Mouse (Mus musculus) hematopoietic stem cell, adult 5-6 weeks (primary cell): ENCODE data around the gene Mpz. TPM values are rescaled to one million over a fixed set of nuclear protein-coding genes. Genes with fewer than 3 reads are reported as not detected.

Source experiments
- ATAC-seq, 2 experiments: fragments of 125-278 bp in 1 of 2; replicated peaks in 1 of 2; 2 replicates each; pipeline ENCODE4 v1.8.0; 2016 to 2017; ENCODE audit warnings: inconsistent platforms in 2 of 2, mild to moderate bottlenecking in 2 of 2, moderate number of reproducible peaks in 2 of 2, low read depth in 1 of 2, moderate TSS enrichment in 1 of 2; ENCODE audit not compliant: low FRiP score in 2 of 2, poor library complexity in 2 of 2, severe bottlenecking in 2 of 2, insufficient read depth in 1 of 2, low TSS enrichment in 1 of 2
- total RNA-seq: library from RNA; stranded (forward); fragments of 172-1452, 232-1000 nt; gene quantifications from 2 replicates; pipeline ENCODE4 v1.2.3, GENCODE M21; 2017

Gene Mpz
- total RNA-seq: not detected in 2 replicates

DNA sequence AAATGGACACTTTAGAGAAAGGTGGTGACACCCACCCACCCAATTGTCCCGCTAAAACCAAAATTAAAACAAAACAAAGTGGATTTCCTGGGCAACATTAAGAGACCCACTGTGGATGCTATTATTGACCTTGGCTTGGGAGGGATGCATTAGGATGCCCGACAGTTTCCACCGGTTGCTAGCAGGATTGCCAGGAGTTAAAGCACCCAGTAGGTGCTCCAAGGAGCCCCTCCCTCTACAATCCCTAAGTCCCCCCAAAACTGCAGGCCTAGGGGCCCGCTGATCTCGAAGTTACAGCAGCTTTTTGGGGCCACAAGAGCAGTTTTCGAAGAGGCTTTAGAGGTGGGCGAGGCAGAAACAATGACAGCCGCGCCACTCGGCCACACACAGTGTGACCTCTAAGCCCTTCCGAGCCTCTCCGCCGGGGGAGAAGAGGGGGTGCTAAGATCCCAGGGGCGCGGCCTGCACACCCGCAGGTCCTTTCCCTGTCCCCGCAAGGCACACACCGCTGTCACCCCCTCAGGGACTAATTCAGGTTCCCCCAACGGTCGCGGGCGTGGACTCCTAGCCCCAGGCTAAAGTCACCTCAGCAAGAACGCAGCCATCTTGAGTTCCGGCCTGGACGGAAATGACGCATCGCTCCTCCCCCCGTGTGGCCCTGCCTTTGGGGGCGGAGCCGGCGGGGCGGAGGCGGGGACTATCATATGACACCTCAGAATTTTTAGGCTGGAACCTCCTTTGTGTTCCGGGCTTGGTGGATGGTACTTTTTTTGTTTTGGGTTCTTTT lies at the start of gene Mpz, which contains the start of gene Sdhc:
TSS of gene Mpz (plus strand) at position 738 of the 787 bp plus-strand sequence.
TSS of gene Sdhc (minus strand) at position 630 of the 787 bp plus-strand sequence.
- peak; percentile 98 to 99 for ATAC-seq

DNA sequence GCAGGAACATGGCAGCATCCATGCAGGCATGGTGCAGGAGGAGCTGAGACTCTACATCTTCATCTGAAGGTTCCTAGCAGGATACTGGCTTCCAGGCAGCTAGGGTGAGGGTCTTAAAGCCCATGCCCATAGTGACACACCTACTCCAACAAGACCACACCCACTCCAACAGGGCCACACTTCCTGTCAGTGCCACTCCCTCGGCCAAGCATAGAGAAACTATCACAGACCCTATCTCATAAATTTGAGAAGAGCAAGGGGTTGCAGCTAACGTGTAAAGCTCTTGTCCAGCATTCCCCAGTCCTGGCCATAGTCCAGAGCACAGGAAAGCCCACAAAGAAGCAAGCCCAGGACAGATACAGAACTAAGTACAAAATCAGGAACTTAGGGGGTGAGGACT lies 49.5 kb upstream of the Mpz start:
- no peak for ATAC-seq

- peak; percentile 55 to 71 for ATAC-seq
Observed at GRCm38 (mm10) chr1:171101733-171102546, 48.6 kb upstream of the Mpz start.

- peak; percentile 46 to 73 for ATAC-seq
Observed at GRCm38 (mm10) chr1:171102547-171103177, 47.8 kb upstream of the Mpz start.

GRCm38 (mm10) chr1:171103179-171103840 lies 47.2 kb upstream of the Mpz start:
- peak; percentile 32 to 50; a peak in 2 of 4 replicates for ATAC-seq

DNA sequence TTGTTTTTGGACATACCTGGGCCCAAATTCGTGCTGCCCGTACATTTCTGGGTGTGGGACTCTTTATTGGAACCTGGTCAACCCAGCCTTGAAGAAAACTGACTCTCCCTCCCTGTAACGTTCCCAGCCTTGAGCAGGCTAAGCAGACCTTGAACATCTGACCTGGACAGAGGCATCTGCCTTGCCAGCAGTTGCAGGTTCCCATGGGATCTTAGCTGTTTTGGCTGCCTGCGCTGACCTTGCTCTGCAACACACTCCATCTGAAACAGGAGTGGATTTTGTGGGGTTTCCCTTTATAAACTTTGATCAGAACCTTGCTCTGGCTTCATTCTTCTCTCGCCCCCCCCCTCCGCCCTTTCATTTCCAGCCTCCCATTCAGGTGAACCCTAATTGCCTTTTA lies 45.3 kb upstream of the Mpz start:
- ATAC-seq: no peak

DNA sequence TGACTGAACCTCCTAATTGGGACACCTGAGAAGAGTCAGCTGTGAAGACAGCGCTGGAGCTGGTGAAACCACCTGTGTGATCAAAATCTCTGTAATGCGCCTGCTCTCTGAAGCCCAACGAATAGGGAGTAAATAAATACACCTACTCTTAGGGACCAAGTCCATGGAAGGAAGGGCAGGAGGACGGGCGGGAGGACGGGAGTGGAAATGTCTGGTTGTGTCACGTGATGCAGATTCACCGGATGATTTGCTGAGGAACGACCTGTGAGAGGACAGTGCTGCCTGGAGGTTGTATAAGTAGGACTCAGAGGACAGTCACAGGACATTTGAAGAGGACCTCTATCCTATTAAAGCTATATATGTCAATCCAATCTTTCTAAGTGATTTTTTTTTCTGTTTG lies 40.9 kb upstream of the Mpz start:
- no peak for ATAC-seq

GRCm38 (mm10) chr1:171110659-171111019 lies 39.9 kb upstream of the Mpz start:
- ATAC-seq: no peak; a peak in 1 of 4 replicates

- ATAC-seq: peak; percentile 77 to 81
Observed at GRCm38 (mm10) chr1:171111020-171111780, 39.3 kb upstream of the Mpz start.

GRCm38 (mm10) chr1:171111781-171112575 lies 38.5 kb upstream of the Mpz start:
- peak; percentile 17 to 18; a peak in 2 of 4 replicates for ATAC-seq

GRCm38 (mm10) chr1:171112986-171113385 lies 37.5 kb upstream of the Mpz start:
- no peak for ATAC-seq

DNA sequence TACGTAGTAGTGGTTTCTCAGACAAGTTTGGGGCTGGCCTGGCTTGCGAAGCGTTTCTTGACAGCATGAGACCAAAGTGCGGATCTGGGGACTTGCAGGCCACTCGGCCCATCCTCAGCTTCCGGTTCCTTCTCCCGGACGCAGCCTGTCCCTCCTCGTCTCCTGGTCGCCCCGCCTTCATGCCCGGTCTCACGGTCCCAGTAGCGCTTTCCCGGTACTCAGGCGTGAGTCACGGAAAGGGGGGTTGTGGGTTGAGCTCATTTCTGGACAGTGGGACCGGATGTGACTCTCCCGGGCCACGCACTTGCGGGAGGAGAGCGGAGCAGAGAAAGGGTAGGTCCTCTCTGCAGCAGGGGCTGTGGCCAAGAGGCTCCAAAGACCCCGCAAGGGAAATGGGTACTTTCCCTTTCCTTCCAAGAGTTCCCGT lies 36.6 kb upstream of the Mpz start, which contains the start of gene Cfap126:
TSS of gene Cfap126 (plus strand) at position 46 of the 427 bp plus-strand sequence.
- ATAC-seq: peak; percentile 50 to 57

- no peak for ATAC-seq
Observed at GRCm38 (mm10) chr1:171116280-171116679, 34.2 kb upstream of the Mpz start.

GRCm38 (mm10) chr1:171118269-171118684 lies 32.2 kb upstream of the Mpz start:
- ATAC-seq: peak; percentile 31 to 48; a peak in 1 of 4 replicates

GRCm38 (mm10) chr1:171118996-171119395 lies 31.5 kb upstream of the Mpz start:
- no peak for ATAC-seq

DNA sequence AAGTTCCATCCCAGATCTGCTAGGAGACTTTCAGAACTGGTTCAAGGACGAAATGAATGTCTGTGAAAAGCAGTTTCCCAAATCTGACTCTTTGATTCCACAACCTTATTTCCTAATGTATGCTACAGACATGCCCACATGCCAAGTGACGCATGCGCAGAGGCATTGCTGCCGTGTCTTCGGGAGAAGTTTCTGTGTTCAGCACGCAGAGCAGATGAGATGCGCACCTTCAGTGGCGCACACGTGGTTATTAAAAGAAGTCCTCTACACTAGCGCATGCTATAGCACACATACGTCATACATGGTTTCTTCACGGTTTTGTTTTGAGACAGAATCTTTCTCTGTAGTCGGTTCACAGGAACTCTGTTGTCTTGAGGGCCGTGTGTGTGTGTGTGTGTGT lies 31.1 kb upstream of the Mpz start:
- no peak for ATAC-seq
